Mouse (Mus musculus) G1E-ER4 (cell line): ENCODE measurements around the gene Gm49369. TPM values are rescaled to one million over a fixed set of nuclear protein-coding genes. Genes with fewer than 3 reads are reported as not detected.

Experiments used
- GATA1 ChIP-seq: IDR thresholded peaks from one replicate; pipeline ENCODE4 v1.8.0; 2012; ENCODE audit warnings: low read length, inconsistent platforms
- polyA plus RNA-seq: library from polyadenylated mRNA; stranded (reverse); fragments of >175 nt; gene quantifications from 2 replicates; pipeline ENCODE4 v1.2.3, GENCODE M21; 2012

Gm49369 gene
- polyA plus RNA-seq, 1 experiment, result 24.2 TPM

DNA sequence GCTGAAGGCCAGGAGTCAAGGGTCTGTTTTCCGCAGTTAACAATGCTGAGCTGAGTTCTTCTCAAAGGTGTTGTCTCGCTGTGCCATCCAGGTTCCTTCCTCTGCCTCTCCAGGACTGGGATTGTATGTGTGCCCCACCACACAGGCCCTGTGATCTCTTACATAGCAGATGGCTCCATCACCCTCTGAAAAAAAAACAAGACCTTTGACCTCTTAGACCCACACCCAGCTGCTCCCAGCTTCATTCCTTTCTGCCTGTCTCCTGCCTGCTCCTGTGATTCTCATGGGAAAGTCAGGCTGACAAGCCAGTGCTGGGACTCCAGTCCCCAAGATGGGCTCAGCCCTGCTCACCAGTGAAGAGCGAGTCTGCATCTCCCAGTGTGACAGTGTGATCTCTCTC lies 54.0 kb downstream of the Gm49369 start:
- TF ChIP-seq GATA1, result no peak

DNA sequence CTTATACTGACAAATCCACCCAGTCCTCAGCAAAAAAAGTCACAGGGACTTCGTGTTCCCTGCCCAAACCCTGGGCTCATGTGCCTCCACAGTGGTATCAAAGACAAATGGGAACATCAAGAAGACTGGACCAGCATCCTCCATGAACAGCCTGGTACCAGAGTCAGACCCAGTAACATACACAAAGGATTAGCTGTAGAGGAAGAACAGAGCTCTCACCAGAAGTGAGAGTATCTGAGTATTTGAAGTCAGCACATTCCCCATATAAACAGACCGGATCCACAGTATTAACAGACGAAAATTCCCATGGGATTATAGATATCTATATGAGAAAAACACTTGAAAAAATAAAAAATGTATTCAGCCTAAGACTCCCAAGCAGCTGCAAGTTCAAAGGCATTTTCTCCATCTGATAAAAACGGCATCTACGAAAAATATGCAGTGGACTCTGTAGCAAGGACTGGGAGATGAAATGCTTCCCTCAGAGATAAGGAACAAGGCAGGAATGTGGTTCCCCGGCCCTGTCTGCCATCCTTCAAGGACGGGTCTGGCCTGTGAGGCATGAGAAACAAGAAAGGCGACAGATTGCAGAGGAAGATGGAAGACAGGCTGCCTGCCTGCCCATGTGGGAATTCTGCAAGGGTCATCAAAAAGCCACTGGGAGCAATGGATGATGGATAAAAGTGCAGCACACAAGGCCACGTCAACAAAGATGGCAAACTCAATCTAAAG lies 55.6 kb downstream of the Gm49369 start:
- TF ChIP-seq GATA1, result no peak

DNA sequence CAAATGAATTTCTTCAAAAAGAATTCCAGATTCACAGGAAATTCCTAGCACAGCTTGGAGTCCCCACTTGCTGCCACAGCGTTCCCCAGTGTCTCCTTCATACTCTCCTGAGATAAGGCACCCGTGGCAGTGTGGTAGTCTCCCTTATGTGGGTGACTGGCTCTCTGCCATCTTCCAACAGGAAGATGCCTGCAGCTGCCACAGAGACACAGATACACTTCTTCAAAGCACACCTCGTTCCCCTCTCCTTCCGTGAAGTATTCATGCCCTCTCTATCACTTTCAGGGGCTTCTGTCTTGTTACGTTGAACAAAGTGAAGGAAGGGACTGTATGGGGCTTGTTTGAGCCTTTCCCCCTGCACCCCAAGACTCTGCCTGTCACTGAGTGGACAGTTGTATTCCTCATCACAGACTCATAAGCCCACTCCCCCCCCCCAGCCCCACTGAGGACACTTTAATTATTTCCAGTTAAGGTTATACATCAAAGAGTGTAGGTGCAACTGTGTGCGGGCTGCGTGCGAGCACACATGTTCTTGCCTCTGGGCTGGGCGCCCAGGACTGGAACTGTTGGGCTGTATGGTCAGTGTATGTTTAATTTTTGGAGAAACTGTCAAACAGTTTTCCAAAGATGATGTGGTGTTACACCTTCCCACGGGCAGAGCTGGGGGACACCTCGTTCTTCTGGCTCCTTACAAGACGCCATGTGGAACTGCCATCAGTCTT lies 58.9 kb downstream of the Gm49369 start:
- no peak for TF ChIP-seq GATA1

DNA sequence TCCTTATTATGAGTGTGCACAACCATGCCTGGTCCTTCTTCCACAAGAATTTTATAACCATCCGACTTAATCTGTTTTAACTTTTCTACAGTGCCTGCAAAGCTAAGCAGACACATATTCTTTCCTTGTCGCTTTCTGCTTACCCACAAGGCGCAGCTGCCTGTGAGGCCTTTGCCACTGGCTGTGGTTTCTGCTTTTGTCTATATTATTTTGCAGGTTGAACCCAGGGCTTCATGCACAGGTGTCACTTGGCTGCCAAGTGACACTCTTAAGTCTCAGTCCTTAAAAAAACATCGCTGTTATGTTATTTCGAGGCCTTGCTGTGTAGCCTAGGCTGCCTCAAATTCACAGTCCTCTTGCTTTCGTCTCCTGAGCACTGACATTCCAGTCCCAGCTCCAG lies 59.8 kb downstream of the Gm49369 start:
- no peak for TF ChIP-seq GATA1

Other genes starting within 250 kb of the Gm49369 start
- gene Gm39115, start 246.6 kb downstream of the Gm49369 start, polyA plus RNA-seq, result not detected in 2 replicates
- not detected in 2 replicates for gene Gm45337, start 238.1 kb downstream of the Gm49369 start, polyA plus RNA-seq
- gene Gm29735, start 225.6 kb downstream of the Gm49369 start, polyA plus RNA-seq, result not detected in 2 replicates
- not detected in 2 replicates for gene Gm4553, start 216.9 kb downstream of the Gm49369 start, polyA plus RNA-seq
- gene Krtap5-2, start 206.7 kb downstream of the Gm49369 start, polyA plus RNA-seq, result not detected in 2 replicates
- not detected in 2 replicates for gene Gm10153, start 192.3 kb downstream of the Gm49369 start, polyA plus RNA-seq
- gene Krtap5-3, start 181.3 kb downstream of the Gm49369 start, polyA plus RNA-seq, result not detected in 2 replicates
- gene Gm7579, start 170.8 kb downstream of the Gm49369 start, polyA plus RNA-seq, result not detected in 2 replicates
- gene Krtap5-5, start 152.7 kb downstream of the Gm49369 start, polyA plus RNA-seq, result not detected in 2 replicates
- not detected in 2 replicates for gene Gm40460, start 141.6 kb downstream of the Gm49369 start, polyA plus RNA-seq
- gene Gm2431, start 124.3 kb downstream of the Gm49369 start, polyA plus RNA-seq, result not detected in 2 replicates
- gene Gm4559, start 108.3 kb downstream of the Gm49369 start, polyA plus RNA-seq, result not detected in 2 replicates
- not detected in 2 replicates for gene Krtap5-1, start 85.5 kb downstream of the Gm49369 start, polyA plus RNA-seq
- gene Krtap5-4, start 79.1 kb downstream of the Gm49369 start, polyA plus RNA-seq, result not detected in 2 replicates
- 0.06 TPM in 1 of 2 replicates, not detected in the other for gene Ifitm10, start 8.9 kb downstream of the Gm49369 start, polyA plus RNA-seq
- 33.0 and 46.6 TPM in 2 replicates for gene Ctsd, start 5.4 kb upstream of the Gm49369 start, polyA plus RNA-seq
- not detected in 2 replicates for gene Syt8, start 52.2 kb upstream of the Gm49369 start, polyA plus RNA-seq
- not detected in 2 replicates for gene Tnni2, start 59.1 kb upstream of the Gm49369 start, polyA plus RNA-seq
- not detected in 2 replicates for gene Lsp1, start 78.1 kb upstream of the Gm49369 start, polyA plus RNA-seq
- not detected in 2 replicates for gene Tnnt3, start 116.2 kb upstream of the Gm49369 start, polyA plus RNA-seq
- gene Mrpl23, start 150.0 kb upstream of the Gm49369 start, polyA plus RNA-seq, result 11.7 and 37.4 TPM in 2 replicates